Mouse (Mus musculus) frontal cortex, postnatal 36 days (tissue): ENCODE measurements around the gene Gpsm2.
A peak's percentile ranks its signal among the peaks of the same experiment; 100 is the strongest.
"Not testable (repeated sequence)": the region's sequence is repeated elsewhere in the genome, so short reads cannot be mapped to it uniquely, and the experiment has no call there.

Source experiments
- DNase-seq, 2 experiments: peaks; one replicate each; pipeline ENCODE4 v3.0.0; 2022; ENCODE audit warnings: low spot score in 2 of 2

The Gpsm2 gene

GRCm38 (mm10) chr3:108655486-108655885 is 66.6 kb downstream of the Gpsm2 start:
- no peak for DNase-seq

- DNase-seq, result no peak
Observed at GRCm38 (mm10) chr3:108654566-108654965, 67.5 kb downstream of the Gpsm2 start.

GRCm38 (mm10) chr3:108653710-108654379 is 68.3 kb downstream of the Gpsm2 start, which contains the start of gene Clcc1:
Gene Clcc1 (plus strand): TSS chr3:108653913.
- DNase-seq, result peak; percentile 93 to 97

GRCm38 (mm10) chr3:108652866-108653642 is 69.1 kb downstream of the Gpsm2 start:
- DNase-seq, result no peak

- DNase-seq, result not testable (repeated sequence)
Observed at GRCm38 (mm10) chr3:108647681-108648080, 74.4 kb downstream of the Gpsm2 start.

- DNase-seq, result no peak
Observed at GRCm38 (mm10) chr3:108646036-108646435, 76.1 kb downstream of the Gpsm2 start.

- DNase-seq, result no peak
Observed at GRCm38 (mm10) chr3:108644856-108645255, 77.3 kb downstream of the Gpsm2 start.

GRCm38 (mm10) chr3:108640998-108641397 is 81.1 kb downstream of the Gpsm2 start:
- DNase-seq, result no peak

GRCm38 (mm10) chr3:108639412-108639811 is 82.7 kb downstream of the Gpsm2 start:
- no peak for DNase-seq

GRCm38 (mm10) chr3:108634761-108635160 is 87.3 kb downstream of the Gpsm2 start:
- DNase-seq, result no peak
